Mouse (Mus musculus) retina, embryonic 14.5 days (tissue): ENCODE data around the gene Fancg.
A peak's percentile ranks its signal among the peaks of the same experiment; 100 is the strongest.

ENCODE experiments used
- DNase-seq: peaks from one replicate; pipeline ENCODE4 v3.0.0-alpha.2; 2015; ENCODE audit warnings: low spot score

Gene Fancg

DNA sequence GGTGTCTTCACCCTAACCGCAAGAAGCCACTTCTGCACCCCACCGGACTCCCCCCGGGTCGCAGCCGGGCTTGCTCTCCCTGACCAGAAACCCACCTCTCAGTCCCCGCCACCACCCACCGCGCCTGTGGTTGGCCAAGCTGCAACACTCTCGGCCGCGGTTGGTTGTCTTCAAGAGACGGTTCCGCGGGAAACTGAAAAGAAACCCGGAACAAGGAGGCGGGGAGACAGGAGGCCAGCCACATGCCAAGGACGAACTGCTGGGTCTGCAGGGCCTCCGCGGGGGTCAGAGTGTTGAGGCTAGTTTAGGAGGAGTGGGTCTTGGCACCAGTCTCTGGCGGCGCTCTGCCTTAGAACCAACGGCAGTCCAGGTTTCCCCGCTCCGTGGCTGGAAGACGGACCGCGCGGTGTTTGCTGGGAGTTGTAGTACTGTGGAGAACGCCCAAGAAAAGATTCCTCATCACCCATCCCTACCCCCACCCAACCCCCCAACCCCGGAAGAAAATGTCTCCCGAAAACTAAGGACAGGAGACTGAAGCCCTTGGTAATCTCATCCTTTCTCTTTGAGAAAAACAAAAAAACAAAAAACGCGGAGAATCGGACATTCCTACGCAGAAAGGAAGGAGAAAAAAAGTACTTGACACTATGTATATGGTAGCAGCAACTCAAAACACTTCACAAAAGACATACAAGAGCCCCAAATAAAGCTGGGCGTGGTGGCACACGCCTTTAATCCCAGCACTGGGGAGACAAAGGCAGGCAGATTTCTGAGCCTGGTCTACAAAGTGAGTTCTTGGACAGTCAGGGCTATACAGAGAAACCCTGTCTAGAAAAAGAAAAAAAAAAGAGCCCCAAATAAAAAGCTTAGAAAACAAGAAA, at the start of gene Fancg:
Gene Fancg (minus strand): TSS at position 346 of the 878 bp plus-strand sequence.
- peak; percentile 87 for DNase-seq

DNA sequence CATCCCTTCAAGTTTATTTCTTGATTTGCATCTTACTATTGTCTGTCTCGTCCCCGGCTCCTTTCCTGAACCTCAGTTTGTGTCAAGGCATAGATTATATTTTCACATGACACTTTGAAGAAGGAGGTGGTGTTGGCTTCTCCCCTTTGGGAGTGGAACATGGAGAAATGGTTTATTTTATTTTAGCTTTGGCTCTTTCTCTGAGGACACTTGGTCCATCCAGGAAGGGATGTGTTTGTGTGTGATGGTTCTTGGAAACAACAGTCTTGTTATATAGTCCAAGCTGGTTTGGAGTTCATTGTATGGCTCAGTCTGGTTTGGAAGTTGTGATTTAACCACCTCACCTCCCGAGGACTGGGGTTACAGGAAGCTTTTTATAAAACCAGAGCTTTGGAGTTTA, 49.4 kb upstream of the Fancg start:
- no peak for DNase-seq

- DNase-seq, result peak; percentile 96
Observed at GRCm38 (mm10) chr4:43058753-43059654, 48.7 kb upstream of the Fancg start, which contains the start of gene Unc13b. TSS of gene Unc13b (plus strand) at chr4:43058953.

DNA sequence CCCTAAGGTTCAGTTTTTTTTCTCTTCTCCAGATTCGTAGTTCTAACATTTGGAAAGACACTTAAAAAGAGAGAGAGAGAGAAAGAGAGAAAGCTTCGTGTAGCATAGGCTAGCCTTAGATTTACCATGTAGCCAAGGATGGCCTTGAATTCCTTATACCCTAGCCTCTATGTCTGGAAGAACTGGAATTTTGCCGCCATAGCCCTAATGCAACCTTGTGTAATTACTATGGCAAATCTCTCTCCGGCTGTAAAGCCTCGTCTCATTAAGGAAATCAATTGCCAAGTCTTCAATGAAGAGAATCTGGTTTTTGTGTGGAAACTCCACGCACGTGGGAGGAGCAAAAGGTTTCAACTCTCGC, 48.1 kb upstream of the Fancg start:
- DNase-seq, result no peak

DNA sequence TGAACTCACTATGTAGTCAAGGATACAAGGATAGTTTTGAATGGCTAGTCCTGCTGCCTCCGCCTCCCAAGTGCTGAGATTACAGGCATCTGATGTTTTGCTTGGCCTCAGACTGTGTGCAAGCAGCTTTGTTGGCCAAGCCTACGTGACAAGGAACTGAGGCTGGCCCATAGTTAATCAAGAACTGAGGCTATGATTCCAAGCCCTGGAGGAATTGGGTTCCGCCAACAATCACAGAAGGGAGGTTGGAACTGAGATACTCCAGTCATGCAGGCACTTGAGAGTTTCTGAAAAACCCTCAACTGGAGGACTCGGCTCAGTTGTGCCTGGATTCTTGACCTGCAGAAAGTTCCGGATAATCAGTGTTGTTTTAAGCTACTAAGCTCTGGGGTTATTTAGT, 47.3 kb upstream of the Fancg start:
- no peak for DNase-seq

- DNase-seq, result peak; percentile 94
Observed at GRCm38 (mm10) chr4:43052627-43053026, 42.3 kb upstream of the Fancg start.

DNA sequence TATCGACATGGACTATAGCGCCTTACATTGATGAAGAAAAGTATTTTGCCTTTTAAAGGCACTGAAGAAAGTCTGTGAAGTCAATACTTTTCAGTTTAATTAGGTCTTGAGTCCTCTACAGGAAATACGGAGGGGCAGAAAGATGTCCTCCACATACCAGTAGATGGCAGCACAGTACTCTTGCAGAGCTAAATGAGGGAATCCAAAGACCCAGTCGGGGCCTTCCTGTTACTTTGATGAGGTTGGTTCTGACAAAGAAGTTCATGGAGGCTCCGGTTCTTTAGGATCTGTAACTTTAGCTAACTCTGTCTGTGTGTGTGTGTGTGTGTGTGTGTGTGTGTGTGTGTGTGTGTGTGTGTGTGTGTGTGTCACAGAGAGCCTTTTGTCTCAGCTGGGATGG, 36.9 kb upstream of the Fancg start:
- DNase-seq, result peak; percentile 95

- no peak for DNase-seq
Observed at GRCm38 (mm10) chr4:43046607-43047006, 36.3 kb upstream of the Fancg start.

DNA sequence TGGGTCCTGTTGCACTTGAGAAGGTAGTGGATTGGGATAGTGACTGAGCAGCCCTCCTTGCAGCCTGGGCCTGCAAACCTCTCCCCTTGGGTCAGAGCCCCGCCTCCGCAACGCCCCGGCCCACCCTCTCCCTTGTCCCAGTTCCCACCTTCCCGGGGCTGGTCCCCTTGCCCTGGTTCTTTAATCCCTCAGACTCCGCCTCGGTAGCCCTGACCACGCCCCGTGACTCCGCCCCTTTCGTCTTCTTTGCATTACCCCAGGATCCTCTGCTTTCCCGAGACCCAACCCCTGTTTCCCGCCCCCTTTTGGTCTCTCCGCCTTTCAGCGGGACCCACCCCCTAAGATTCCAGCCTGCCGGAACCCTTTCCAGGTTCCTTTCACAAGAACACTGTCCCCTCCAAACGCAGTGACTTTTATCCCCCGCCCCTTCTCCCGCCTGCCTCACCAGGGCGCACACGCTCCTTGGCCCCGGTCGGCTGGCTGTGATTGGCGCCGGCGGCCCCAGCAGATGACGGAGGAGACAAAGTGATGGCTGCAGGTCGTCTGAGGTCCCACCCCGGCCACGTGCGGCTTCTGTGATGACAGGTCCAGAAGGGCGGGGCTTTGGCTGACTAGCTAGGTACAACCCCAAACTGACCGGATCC, 35.5 kb upstream of the Fancg start, which contains the start of gene Fam214b:
Gene Fam214b (minus strand): TSS at position 562 of the 644 bp plus-strand sequence.
- peak; percentile 99 for DNase-seq

DNA sequence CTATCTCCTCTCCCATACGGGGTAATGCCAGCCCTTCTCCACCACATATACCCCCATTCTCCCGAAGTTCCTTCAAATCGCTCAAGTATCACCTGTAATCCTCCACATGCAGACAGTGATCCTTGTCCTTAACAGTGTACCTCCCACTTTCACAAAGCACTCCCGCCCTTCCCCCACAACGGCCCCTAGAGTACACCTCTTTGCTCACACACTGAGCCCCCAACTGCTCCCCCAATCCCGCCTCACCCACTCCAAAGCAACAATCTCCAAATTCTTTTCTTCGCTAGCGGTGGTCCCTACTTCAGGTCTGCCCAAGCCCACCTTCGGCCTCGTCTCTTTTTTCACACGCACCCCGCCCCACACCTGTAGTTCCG, 35.0 kb upstream of the Fancg start:
- DNase-seq, result no peak

DNA sequence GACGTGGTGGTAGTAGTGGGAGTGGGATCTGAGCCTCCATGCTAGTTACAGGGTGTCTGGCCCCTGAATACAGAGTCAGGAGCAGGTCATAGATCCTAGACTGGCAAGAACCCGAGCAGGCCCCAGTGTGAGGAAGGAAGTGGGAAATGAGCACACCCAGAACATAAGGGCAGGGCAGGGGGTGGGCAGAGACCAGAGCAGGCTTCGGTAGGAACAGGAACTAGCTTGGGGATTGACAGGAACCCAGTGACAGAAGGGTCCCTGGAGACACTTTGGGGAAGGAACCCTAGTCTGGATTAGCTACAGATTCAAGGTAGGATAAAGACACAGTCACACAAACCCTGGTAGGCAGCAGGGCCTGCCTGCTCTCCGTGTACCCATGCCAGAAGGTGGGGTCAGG, 34.4 kb upstream of the Fancg start:
- DNase-seq, result peak; percentile 32

GRCm38 (mm10) chr4:43043644-43044357, 33.5 kb upstream of the Fancg start:
- DNase-seq, result peak; percentile 92

DNA sequence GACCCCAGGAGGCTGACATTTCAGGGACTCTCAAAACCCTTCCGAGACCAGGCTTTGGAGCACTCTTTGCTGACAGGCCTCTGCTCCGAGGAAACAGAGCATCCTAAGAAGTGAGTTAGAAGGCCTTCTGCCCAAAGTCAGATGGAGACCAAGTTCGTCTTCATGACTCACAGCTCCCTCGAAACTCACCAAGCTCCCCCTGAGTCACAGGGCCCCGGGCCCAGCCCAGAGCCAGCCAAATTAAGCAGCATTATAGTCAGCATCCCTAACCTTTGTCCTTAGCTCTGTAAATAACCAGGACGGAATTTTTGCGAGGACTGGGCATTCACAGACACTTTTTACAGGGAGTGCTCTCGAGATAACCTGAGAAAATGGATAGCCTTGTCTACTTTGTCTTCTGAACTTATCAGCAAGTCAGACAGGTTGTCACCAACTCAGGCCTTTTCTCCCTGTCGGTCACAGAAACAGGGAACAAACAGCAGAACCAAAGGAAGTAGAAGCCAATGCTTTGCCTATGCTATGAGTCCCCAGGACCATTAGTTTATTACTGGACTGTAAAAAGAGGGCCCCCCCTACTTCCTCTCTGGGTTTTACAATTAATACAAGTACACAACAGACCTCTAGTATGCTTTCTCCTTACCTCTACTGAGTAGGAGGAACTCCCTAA, 30.7 kb upstream of the Fancg start:
- no peak for DNase-seq

GRCm38 (mm10) chr4:43040114-43040572, 29.8 kb upstream of the Fancg start:
- DNase-seq, result peak; percentile 97

GRCm38 (mm10) chr4:43039609-43040008, 29.3 kb upstream of the Fancg start:
- DNase-seq, result no peak

- peak; percentile 26 for DNase-seq
Observed at GRCm38 (mm10) chr4:43038567-43039495, 28.5 kb upstream of the Fancg start.

DNA sequence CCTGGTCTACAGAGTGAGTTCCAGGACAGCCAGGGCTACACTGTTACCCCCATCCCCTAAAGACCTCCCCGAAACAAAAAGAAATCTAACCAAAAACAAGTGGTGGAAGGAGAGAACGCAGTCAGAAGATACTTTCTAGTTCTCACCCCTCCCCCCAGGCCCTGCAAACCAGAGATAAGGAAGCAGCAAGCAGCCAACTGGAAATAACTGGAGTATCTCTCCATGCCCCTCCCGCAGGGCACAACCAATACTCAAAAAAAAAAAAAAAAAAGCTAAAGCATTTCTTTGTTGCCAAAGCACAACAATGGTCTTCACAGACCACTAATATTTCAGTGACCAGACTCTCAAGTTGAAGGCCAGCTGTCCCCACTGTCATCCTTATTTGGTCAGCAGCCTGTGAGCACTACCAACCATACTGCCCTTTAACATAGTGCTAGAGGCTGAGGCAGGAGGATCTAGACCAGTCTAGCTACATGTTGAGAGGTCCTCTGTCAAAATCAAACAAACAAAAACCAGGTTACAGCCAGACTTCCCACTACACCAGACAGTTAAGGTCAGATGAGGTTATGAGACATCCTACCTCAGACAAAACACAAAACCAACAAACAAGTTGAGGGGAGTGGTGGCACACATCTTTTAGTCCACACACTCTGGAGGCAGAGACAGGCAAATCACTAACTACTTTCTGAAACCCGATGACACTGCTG, 27.7 kb upstream of the Fancg start:
- no peak for DNase-seq

DNA sequence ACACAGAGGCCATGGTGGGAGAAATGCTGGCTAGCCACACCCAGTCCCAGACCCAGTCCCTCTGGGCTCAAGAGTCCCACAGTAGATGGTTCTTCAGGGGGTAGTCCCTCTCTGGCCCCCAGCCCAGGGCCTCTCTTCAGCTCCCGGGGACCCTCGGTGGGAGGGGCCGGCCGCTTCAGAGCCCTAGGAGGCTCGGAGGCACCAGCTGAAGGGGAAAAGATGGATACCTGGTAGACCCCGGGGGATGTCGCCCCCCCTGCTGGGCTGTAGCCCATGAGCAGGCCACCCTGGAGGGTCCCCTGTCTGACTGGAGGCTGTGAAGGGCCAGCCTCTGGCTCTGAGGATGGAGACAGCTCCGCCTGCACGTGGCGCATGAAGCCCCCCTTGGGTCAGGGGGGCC, 26.1 kb upstream of the Fancg start:
- DNase-seq, result no peak

DNA sequence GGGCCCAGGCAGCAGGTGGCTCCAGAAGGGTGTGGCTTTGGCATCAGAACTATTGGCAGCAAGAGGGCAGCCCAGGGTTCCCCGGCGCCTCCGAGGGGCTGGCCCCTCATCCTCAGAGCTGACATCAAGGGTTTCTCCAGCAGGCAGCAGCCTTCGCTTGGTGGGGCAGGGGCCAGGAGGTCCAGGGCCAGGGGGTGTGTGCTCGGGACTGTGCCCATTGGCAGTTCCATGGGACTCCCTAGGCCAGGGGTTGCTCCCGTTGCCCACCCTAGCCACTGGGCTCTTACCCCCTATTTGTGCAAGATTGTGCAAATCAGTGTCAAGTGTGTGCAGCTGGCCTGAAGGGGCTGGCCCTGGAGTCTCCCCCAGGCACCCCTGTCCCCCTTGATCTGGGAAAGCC, 25.5 kb upstream of the Fancg start:
- no peak for DNase-seq
